Mouse (Mus musculus) layer of hippocampus, adult 9-11 months (tissue): ENCODE measurements at regions not wholly inside any gene's neighbourhood (a gene's known extent, or its start where the extent isn't known, plus 50 kb on each side); places are given as distances from the start of the nearest gene placed in this dataset.

Experiments used
- DNase-seq: peaks from one replicate; pipeline ENCODE4 v3.0.0; 2022

DNA sequence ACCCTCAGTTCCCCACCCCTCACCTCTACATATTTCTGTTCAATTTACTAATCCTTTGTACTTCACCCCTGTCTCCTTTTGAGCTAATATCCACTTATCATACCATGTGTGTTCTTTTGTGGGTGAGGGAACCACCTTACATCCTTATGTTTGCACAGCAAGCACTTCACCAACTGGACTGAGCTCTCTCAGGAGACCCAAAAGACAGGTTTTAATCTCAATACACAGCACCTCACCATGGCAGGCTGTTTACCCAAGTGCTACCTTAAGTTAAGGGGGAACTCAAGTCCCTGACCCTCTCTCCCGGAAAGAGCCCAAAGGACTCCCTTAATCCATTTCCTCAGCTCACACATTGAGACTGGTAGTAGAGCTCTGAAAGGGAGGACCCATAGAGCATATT lies 62.3 kb upstream of the Agr3 start:
- DNase-seq, result no peak

DNA sequence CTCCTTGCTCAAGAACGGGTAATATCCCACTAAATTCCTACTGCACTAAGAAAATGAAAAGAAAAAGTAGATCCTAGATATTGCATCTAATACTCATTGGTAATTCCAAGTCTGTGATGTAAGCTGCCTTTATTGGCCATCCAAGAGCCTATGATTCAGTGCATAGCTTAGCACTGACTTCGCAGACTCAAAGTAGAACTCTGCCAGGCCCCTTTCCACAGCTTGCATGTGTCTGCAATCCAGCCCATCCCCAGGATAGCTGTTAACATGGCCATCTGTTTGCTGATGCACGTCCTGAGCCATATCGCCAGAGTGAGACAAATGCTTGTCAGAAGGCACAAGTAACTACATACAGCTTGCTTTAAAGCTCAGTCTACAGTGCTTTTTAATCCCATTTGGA lies 72.3 kb upstream of the Agr3 start:
- peak; percentile 74 for DNase-seq

DNA sequence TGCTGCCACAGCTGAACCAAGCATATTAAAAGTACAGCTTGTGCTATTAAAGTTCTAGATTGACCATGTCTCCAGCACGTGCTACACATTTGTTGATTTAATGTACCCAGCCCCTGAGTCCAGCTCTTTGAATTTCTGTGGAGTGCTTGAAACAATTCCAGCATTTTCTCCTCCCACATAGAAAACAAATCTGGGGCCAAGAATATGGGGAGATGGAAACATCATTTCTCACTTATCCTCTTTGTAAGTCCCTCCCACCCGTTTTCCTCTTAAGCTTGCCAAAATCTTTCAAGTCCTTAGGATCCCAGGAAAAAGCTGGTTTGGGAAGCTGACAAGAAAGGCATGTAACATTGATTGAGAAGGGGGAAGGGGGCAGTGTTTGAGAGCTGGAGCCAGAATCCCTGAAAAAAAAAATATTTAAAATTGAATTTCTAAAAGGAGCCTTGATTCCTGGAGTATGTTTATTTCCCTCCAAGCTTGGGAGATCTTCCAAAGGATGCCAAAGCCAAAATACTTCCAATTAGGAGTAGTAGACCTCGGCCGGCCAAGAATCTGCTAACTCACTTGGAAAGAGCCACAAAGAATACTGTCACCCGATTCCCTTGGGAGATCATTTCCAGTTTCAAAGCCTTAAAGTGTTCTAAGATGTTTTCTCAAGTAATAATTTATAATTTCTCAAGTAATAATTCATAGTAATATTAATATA lies 78.4 kb upstream of the Agr3 start:
- peak; percentile 13 for DNase-seq

DNA sequence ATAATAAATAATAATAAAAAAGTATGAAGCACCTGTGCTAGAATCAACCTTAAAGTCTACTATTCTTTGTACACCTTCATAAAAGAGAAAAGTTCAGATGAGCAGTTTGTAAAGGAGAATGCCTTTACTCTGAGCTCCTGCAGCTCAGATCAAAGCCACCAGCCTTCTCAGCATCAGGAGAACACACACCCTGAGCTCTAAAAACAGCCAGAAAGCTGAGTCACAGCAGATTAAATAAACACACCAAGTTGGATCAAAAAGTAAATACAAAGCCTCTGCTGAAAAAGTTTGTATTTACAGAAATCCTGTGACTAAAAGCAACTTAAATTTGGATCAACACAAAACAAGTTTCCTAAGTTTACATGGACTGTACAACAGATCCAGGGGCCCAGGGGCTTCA lies 88.5 kb upstream of the Agr3 start:
- DNase-seq, result no peak

DNA sequence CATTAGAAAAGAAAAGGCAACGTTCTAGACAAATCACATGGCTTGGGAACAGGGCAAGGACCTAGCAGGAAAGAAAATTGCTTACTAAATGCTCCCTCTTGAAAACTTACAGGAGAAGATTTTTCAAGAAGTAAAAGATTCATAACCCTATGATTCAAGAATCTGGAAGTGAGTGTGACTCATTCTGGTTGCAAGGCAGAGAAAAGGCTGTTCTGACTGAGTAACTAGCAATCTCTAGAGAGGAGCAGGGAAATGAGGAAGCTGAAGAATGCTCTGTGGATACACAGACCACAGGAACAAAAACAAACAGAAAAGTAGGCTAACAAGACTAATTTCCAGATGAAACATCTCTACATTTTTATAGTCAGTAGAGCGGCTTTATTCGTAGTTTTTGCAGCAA lies 92.1 kb upstream of the Agr3 start:
- no peak for DNase-seq

DNA sequence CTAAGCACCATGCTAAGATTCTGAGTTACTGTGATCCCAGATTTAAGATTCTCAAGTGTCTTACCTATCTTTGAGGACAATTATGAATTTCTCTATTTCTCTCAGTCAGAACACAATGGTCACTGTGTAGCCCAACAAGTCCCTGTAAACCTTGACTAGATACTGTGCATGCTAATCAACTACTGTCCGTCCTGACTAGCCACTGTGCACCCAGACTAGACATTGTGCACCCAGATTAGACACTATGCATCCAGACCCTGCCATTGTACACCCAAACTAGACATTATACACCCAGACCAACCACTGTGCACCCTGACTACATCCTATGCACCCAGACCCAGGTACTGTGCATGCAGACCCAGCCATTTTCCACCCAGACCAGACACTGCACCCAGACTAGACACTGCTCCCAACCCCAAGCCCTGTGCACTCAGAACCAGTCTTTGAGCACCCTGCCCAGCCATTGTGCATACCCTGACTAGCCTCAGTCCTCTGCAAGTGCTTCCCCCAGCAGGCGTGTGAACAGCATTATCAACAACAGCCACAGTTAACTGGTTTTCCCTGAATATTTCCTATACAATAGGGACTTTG lies 93.4 kb upstream of the Agr3 start:
- DNase-seq, result no peak

DNA sequence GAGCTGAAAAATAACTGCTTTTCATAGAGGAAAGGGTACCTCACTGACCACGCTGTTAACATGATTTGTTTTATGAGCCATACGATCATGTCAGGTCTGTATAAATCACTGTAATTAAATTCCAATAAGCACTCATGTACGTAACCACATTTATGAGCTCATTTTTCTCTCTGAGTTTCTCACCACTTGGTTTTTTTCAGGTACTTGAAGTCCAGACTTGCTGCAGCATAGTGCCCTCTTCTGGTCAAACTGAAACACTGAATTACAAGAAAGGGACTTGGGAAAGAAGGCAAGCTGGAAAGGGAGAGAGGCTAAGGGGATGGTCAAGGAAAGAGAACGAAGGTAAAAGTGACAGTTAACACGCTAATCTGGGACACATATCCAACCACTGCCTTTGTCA lies 94.2 kb upstream of the Agr3 start:
- no peak for DNase-seq

DNA sequence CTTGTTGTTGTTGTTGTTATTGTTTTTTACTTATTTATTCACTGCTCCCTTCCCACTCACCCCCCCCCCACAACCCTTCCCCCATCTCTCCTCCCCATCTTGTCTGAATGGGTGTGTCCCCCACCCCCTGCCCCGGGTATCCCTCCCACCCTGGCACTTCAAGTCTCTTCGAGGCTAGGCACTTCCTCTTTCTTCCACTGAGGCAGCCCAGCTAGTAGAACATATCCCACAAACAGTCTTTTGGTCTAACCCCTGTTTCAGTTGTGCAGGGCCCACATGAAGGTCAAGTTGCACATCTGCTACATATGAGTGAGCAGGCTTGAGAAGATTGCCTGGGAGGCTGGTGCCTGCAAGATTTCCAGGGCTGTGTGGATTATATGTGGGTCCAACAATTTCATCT lies 97.6 kb upstream of the Agr3 start:
- no peak for DNase-seq

DNA sequence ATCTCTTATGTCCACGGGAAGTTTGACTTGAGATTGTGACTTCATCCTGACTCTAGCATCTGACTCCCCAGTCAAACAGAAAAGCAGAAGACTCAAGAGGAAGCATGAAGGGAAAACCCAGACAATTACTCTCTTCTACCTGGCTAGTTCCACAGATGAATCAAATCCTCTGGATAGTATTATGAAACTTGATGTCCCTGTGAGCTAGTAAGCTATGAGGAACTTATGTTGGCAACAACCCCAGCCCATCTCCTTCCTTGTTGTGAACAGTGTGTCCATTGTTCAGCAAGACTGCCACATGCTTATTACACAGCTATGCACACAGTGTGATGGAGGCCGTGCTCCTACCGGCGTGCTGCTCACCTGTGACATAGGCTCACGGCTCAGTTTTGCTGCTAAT lies 98.4 kb upstream of the Agr3 start:
- no peak for DNase-seq

DNA sequence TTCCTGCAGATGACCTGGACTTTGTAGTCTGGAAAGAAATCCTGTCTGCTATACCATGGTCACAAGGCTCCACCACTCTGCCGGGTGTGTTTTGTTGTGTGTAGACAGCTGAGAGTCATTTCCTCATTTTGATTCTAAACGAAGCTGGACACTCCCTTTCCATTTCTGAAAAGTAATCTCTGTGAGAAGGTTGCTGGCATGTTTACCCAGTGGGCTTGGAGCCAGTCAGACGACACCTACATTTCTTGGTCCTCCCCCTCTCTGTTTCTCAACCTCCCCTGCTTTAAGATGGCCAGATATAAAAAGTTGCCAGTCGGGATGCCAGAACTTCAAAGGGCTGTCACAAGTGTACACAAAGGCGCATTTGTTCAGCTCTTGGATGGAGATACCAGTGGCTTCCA lies 100.8 kb upstream of the Agr3 start:
- no peak for DNase-seq

DNA sequence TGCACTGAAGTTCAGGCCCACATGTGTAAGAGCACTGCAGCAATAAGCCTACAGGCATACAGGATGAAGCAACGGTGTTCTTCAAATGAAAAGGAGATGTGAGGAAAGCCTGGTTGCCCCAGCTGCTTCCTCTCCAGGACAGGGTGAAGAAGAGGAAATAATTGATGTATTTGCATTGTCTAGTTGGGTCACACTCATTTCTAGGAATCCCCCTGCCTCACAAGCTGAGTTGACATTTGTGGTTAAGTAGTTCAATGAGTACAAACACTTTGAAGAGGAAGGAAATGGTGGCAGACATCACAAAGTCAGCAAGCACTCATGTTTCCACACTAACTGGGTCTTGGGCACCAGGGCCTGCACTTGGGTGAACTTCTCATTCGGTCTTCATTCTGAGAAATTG lies 126.2 kb upstream of the Agr3 start:
- peak; percentile 17 for DNase-seq

DNA sequence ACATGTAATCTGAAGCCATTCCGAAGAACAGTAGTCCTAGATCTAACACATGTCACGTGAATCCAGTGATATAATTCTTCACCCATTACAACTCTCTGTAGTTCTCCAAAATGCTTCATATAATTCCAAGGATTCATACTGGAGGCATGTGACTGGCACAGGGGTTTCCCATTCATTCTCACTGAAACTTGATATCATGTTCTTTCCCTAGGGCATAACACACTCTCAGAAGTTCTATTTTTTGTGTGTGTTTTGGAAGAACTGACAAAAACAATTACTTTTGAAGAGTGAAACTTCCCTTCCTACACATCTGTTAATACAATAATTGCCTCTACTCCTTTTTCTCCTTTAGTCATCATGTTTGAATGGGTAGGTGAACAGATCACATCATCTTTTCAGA lies 150.0 kb upstream of the Agr3 start:
- DNase-seq, result no peak

DNA sequence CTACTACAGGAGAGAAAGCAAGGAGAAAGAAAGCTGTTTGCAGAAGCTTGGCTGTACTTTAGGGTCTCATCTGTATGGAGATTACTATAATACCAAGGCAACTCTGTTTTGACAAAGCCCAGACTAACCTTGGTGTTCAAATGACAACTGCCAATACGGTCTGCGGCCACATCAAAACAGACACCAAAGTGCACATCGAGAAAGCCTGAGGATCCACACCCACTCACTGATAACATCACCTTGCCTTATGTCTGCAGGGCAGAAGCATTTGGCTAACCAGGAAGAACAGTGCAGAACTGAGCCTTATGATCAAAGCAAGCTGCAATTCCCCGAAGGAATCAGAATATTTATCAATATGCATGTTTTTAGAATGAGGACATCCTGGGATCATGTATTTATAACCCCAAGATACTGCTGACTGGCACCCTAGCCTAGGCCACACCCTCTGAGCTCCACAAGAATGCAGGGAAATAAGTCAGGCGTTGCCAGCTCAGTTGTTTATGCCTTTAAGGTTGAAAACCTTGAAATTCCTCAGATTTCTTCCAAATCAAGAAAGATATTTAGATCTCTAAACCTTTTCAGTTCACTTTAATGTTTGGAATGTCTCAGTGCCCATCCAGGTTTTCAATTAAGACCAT lies 154.9 kb upstream of the Agr3 start:
- no peak for DNase-seq

DNA sequence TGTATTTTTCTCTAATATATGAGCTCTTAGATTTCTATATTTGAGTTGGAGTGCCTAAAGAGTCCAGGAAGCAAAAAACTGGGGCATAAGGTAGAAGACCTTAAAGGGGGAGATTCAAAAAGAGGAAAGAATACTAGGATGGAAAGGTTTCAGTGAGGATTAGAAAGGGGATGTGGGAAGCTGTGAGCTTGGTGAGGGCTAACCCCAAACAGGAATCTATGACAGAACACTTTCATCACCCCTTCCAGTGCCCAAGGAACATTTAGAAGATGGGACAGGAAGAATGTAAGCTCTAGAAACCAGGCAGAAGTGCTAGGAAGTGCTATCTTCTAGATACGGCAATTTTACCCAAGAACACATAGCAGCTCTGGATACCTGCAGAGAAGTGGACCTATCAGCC lies 166.5 kb upstream of the Agr3 start:
- no peak for DNase-seq

DNA sequence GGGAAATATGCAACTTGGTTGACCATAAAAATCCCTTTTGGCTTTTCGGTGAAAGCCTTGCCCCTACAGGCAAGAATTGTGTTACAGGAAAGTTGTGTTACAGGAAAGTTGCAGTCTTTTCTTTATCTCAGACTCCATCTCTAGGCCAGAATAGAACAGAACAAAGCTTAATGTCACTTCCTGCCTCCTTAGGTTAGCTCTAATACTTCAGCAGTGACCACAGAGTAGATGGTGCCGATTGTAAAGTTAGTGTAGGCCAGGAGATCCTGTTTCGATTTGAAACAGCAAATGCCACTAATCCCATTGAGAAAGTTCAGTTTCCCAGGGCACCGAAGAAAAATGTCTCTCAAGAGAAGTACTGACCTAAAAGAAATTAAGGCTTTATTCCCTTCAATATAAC lies 170.3 kb upstream of the Agr3 start:
- DNase-seq, result no peak

DNA sequence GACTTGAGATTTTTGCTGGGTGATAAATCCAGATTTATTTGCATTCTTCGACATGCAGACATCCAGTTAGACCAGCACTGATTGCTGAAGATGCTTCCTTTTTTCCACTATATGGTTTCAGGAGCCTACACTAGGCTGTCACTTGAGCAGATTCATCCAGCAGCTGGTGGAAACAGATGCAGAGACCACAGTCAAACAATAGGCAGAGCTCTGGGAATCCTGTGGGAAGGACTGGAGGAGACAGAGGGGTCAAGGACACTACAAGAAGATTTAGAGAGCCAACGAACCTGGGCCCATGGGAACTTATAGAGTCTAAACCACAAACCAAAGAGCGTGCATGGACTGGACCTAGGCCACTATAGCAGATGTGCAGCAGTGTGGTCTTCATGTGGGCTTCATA lies 177.4 kb upstream of the Agr3 start:
- no peak for DNase-seq

DNA sequence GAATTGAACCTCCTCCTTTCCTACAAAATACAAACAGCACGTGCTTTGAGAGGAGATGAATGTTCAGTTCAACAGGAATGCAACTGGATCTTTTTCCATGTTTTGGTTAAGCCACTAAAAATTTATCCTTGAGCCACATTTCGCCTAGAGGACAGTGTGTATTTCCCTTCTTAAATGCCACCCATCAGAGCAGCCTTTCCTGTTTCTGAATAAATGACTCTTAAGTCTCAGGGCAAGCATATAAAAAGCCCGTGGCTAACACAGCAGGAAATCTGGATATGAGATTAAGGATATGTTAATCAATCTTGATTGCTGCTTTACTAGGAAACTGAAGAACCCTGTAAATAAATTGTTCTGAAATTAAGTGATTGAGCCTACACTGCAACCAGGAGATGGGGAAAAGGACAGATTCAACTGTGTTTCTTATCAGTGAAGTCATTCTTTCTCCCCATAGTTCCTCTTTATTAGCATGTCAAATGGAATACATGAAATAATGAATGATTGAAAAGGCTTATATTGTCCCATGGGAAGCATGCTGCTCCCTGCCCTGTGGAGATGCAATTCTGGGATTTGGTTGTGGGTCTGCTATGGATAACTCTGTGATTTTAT lies 178.6 kb upstream of the Agr3 start:
- DNase-seq, result no peak

DNA sequence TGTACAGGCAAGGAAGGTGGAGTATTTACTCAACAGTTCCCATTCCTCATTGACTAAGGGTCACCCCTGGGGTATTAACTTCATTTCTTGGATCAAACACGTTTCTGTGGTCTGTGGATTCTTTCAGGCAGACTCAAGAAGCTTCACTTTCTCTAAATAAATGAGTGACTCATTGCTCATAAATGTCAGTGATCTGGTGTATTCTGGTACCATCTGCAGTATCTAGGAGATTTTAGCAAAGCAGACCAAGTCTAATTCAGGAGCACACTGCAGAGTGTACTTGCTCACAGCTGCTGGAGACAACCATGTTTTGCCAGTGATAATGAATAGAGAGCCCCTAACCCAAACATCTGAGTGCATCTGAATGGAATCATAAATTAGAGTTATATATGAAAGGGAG lies 182.7 kb upstream of the Agr3 start:
- no peak for DNase-seq

DNA sequence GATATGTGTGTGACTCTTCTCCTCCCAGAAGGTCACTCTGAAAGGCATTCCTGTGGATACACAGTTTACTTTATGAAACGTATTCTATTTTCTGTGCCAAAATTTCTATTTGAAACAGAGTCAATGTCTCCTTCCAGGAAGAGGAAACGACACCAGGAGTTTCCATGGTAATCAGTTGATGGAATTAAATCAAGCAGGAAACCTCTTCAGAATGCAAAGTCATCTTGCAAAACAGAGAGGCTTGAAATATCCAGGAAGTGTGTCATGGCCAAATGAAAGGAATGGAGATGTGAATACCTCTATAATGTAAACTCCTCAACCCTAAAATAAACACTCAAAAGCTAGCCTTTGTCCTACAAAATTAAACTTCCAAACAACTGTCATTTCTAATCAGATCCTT lies 189.0 kb upstream of the Agr3 start:
- no peak for DNase-seq

DNA sequence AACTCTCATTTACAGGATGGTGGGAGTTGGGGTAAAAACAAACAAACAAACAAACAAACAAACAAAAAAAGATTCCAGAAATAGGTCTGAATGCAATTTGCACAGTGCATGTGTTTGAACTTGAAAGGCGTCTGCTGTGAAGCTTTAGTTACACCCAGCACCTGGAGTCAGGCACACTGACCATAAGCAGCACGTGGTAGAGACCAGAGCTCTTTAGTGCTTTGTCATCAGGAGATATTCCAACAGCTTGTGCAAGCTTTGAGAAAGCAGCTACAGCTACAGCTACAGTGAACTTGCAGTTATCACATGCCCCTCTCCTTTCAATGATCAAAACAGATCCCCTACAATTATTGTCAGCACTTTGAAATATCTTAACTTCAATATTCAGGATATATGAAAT lies 190.4 kb upstream of the Agr3 start:
- no peak for DNase-seq

DNA sequence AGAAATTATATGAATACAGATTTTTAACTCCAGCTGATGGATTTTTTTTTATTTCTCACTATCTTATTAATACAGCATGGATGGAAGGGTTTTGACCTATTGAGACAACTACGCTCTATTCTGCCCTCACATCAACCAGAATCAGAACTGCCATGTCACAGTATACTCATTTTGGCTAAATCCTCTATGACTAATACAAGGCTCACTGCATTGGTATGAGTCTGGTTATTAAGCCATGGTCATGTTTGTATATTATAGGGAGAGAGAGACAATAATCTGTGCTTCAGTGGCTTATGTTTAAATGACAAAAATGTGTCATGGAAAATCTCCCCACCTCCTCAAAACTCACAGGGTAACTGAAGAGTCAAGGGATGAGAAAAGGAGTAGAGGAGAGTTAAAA lies 191.0 kb upstream of the Agr3 start:
- no peak for DNase-seq

DNA sequence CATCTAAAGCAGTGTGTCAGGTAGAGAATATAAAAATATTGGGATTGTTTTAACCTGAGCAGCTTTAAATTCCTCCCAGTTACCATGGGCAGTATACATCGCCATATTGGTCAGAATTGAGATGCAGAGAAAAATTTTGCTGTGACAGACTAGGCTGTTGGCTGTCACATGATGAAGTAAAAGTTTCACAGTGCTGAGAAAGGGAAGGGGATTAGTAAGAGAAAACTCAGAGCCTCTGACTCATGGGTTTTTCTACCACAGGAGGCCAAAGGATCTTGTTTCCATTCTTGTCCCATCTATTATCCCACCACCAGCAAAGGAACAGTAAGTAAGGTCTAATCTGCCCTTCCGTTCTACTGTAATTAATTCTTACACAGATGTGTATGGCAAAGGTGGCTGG lies 191.8 kb upstream of the Agr3 start:
- DNase-seq, result no peak

DNA sequence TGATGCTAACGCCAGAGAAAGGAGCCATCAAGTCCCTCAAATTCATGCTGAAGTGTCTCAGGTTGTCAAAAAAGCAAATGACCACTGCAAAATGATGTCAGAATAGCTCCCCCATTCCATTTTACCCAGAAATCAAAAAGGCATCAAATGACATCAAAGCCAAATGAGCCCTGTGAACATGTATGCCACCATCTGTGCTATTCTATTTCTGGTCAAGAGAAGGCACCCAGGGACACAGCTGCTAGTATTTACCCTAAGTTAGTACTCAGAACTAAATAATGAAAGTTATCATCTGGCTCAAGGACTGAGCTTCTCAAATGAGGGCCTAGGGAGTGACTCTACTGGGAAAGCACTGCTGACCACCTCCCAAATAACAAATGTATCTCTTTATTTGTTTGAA lies 191.1 kb upstream of the Ahr start:
- DNase-seq, result no peak

DNA sequence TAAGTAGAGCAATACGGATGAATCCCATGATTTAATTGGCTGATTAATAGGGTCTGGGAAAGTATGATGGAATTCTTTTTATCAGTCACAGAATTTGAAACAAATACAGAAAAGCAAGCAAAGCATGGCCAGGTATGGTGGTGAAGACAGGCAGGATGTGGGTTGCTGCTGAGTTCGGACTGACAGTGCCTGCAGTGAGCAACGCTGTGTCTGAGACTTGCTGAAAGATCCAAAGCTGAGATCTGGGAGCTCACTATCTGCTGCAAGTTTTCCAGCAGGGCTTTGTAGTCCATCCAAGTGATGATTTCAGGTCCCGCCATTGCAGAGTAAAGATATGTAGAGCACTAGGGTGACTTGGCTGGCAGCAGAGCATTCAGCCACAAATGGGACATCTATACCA lies 189.3 kb upstream of the Ahr start:
- DNase-seq, result no peak

DNA sequence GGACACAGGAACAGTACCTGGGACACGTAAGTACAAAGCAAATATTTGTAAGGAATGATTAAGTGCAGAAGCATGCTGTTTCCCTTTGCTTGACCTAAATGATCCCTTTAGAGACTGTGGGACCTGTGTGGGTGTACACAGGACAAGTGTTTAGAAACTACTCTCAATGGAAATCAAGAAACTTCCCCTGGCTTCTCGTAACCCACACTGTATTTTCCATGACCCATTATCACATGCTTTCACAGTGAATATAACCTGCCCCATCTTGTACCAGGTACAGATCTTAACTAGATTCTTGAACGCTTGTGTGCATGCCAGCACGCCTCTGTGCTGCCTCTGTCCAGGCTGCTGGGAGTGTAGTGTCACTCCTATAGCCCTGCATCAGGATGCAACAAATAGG lies 177.8 kb upstream of the Ahr start:
- no peak for DNase-seq
